In genomic region chr15:96460730-96461540, GRCm38 (mm10) we compare ENCODE assay signal across 8 mouse cellular contexts. TPM values are rescaled to one million over a fixed set of nuclear protein-coding genes. Genes with fewer than 3 reads are reported as not detected.
A peak's percentile ranks its signal among the peaks of the same experiment; 100 is the strongest.
DNase-seq lines count a peak whose midpoint lies in the region; ATAC-seq and TF ChIP-seq lines count a peak whose summit lies in the region.

Gene Scaf11, minus strand, starts transcription at chr15:96460843.

- peak within 1 kb of the TSS; percentile 98 for H3K9ac ChIP-seq in heart, embryonic 11.5 days (ENCODE audit: low read depth, low read length)
- peak within 1 kb of the TSS; percentile 100 for H3K9ac ChIP-seq in kidney, embryonic 16.5 days (replicated peaks; ENCODE audit: low read length)
- H3K9ac ChIP-seq in liver, adult 2 months (ENCODE audit: low read depth, low read length) = peak within 1 kb of the TSS; percentile 100

- DNase-seq in B cell, adult 2 months = peak; percentile 98 to 99
- DNase-seq in brain, adult 2 months (ENCODE audit: low read depth, low spot score) = peak; percentile 98
- DNase-seq in liver, adult 2 months (ENCODE audit: extremely low read depth, low read depth, low spot score) = peak; percentile 89
- DNase-seq in splenic B cell, adult 2 months (ENCODE audit: low read depth, low spot score) = peak; percentile 98

- ATAC-seq in erythroblast, adult 5-6 weeks (replicated peaks; ENCODE audit: low FRiP score, poor library complexity, severe bottlenecking) = peak; percentile 88
- peak; percentile 94 for ATAC-seq in heart, embryonic 11.5 days (replicated peaks; ENCODE audit: insufficient number of reproducible peaks, low FRiP score, low TSS enrichment)
- peak; percentile 96 for ATAC-seq in kidney, embryonic 16.5 days (ENCODE audit: low FRiP score, low TSS enrichment)

- no peaks in the 10 kb centered on the region for H3K27me3 ChIP-seq in heart, embryonic 11.5 days (ENCODE audit: control insufficient read depth, insufficient read depth, low read length)
- no peaks in the 10 kb centered on the region for H3K27me3 ChIP-seq in kidney, embryonic 16.5 days (ENCODE audit: insufficient read depth, low read length)
- H3K27me3 ChIP-seq in liver, adult 2 months (ENCODE audit: control insufficient read depth, insufficient read depth, low read length) = no peaks in the 10 kb centered on the region
- no peaks in the 10 kb centered on the region for H3K27me3 ChIP-seq in myocyte (ENCODE audit: control insufficient read depth, insufficient read depth, insufficient read length)
- no peaks in the 10 kb centered on the region for H3K27me3 ChIP-seq in splenic B cell, adult 2 months (ENCODE audit: control insufficient read depth, insufficient read depth, low read length, poor library complexity, severe bottlenecking)

- peaks cover 8% of the 10 kb centered on the region; the same call in 1 of the 2 replicates for H3K79me2 ChIP-seq in liver, adult 2 months (ENCODE audit: control insufficient read depth, insufficient read depth, low read length)
- H3K79me2 ChIP-seq in myocyte (ENCODE audit: control insufficient read depth, insufficient read depth) = peaks cover 41% of the 10 kb centered on the region

- H3K27ac ChIP-seq in heart, embryonic 11.5 days (ENCODE audit: low read depth, low read length) = peak within 1 kb of the TSS; percentile 99
- peak within 1 kb of the TSS; percentile 100 for H3K27ac ChIP-seq in kidney, embryonic 16.5 days (ENCODE audit: low read length)
- peak within 1 kb of the TSS; percentile 99 for H3K27ac ChIP-seq in liver, adult 2 months (replicated peaks; ENCODE audit: insufficient read depth, low read depth, low read length)

- H3K36me3 ChIP-seq in heart, embryonic 11.5 days (ENCODE audit: control insufficient read depth, insufficient read depth, low read length) = no peaks in the 10 kb centered on the region; the same call in 1 of the 2 replicates
- no peaks in the 10 kb centered on the region for H3K36me3 ChIP-seq in kidney, embryonic 16.5 days (ENCODE audit: insufficient read depth, low read length)
- H3K36me3 ChIP-seq in liver, adult 2 months (ENCODE audit: control insufficient read depth, insufficient read depth, low read length) = no peaks in the 10 kb centered on the region
- no peaks in the 10 kb centered on the region for H3K36me3 ChIP-seq in myocyte (ENCODE audit: control insufficient read depth, insufficient read depth)
- peaks cover 3% of the 10 kb centered on the region for H3K36me3 ChIP-seq in splenic B cell, adult 2 months (ENCODE audit: control insufficient read depth, insufficient read depth, low read length, poor library complexity, severe bottlenecking)

- peak; percentile 73 for TF ChIP-seq CTCF in liver, adult 2 months (IDR thresholded peaks at IDR 0.05; ENCODE audit: low read depth, low read length)

- H3K4me2 ChIP-seq in heart, embryonic 11.5 days = peak within 1 kb of the TSS; percentile 78
- H3K4me2 ChIP-seq in kidney, embryonic 16.5 days (replicated peaks; ENCODE audit: low read depth, low read length) = peak within 1 kb of the TSS; percentile 93
- H3K4me2 ChIP-seq in myocyte (ENCODE audit: low read depth) = peak within 1 kb of the TSS; percentile 96

- WGBS in heart, embryonic 11.5 days (ENCODE audit: insufficient replicate concordance) = under 1% methylated on average over 69 of the region's 96 CpGs
- under 1% methylated on average over 73 of the region's 96 CpGs for WGBS in kidney, embryonic 16.5 days
- WGBS in liver, adult 2 months = under 1% methylated on average over 84 of the region's 96 CpGs

- peak within 1 kb of the TSS; percentile 93 for H3K4me3 ChIP-seq in heart, embryonic 11.5 days (ENCODE audit: low read depth, low read length)
- peak within 1 kb of the TSS; percentile 89 for H3K4me3 ChIP-seq in kidney, embryonic 16.5 days (ENCODE audit: low read length)
- H3K4me3 ChIP-seq in liver, adult 2 months (ENCODE audit: insufficient read depth, low read depth, low read length) = peak within 1 kb of the TSS; percentile 99
- peak within 1 kb of the TSS; percentile 61 for H3K4me3 ChIP-seq in myocyte

- no peaks in the 10 kb centered on the region for H3K9me3 ChIP-seq in heart, embryonic 11.5 days (replicated peaks; ENCODE audit: control insufficient read depth, low read length)
- no peaks in the 10 kb centered on the region for H3K9me3 ChIP-seq in kidney, embryonic 16.5 days (ENCODE audit: low read length)

- H3ac ChIP-seq in myocyte (ENCODE audit: control insufficient read depth, insufficient read length) = peak within 1 kb of the TSS; percentile 87

- H3K4me1 ChIP-seq in heart, embryonic 11.5 days (ENCODE audit: control insufficient read depth, insufficient read depth, low read length) = peaks cover 14% of the 10 kb centered on the region
- H3K4me1 ChIP-seq in kidney, embryonic 16.5 days (ENCODE audit: insufficient read depth, low read length) = peaks cover 33% of the 10 kb centered on the region
- peaks cover 16% of the 10 kb centered on the region for H3K4me1 ChIP-seq in liver, adult 2 months (ENCODE audit: control insufficient read depth, insufficient read depth, low read length)

- TF ChIP-seq POLR2A in liver, adult 2 months (IDR thresholded peaks at IDR 0.05; ENCODE audit: extremely low read depth, insufficient read depth, low read length) = peak; percentile 62; the same call in 1 of the 2 replicates
- TF ChIP-seq POLR2A in myocyte (IDR thresholded peaks at IDR 0.05; ENCODE audit: insufficient read length, low read depth) = peak; percentile 90

TF ChIP-seq in myocyte, 11 proteins besides CTCF, POLR2A, EP300 and RAD21:
- TF ChIP-seq MYOD1 (IDR thresholded peaks at IDR 0.05; ENCODE audit: control insufficient read depth in 1 of 3, insufficient read length in 2 of 3, low read depth in 2 of 3) = no peak
- peak; percentile 73 for TF ChIP-seq POLR2AphosphoS2 (IDR thresholded peaks at IDR 0.05; ENCODE audit: insufficient read length, low read depth)
- TF ChIP-seq REST (IDR thresholded peaks at IDR 0.05; ENCODE audit: insufficient read depth, insufficient read length) = no peak
- no peak for TF ChIP-seq TCF12 (IDR thresholded peaks at IDR 0.05; ENCODE audit: insufficient read depth, poor library complexity, severe bottlenecking)
- no peak for TF ChIP-seq TCF3 (IDR thresholded peaks at IDR 0.05; ENCODE audit: insufficient read length, low read depth)
- no peak for TF ChIP-seq SRF (IDR thresholded peaks at IDR 0.05; ENCODE audit: control insufficient read depth, insufficient read length, low read depth)
- no peak for TF ChIP-seq CEBPB (IDR thresholded peaks at IDR 0.05; ENCODE audit: insufficient read depth, poor library complexity, severe bottlenecking)
- no peak for TF ChIP-seq USF1 (IDR thresholded peaks at IDR 0.05; ENCODE audit: low read depth)
- peak in 1 of 3 experiments; percentile 1 for TF ChIP-seq MYOG (IDR thresholded peaks at IDR 0.05; ENCODE audit: control insufficient read depth in 1 of 3, insufficient read depth in 1 of 3, insufficient read length in 2 of 3, low read depth in 2 of 3)
- peak; percentile 60 for TF ChIP-seq E2F4 (IDR thresholded peaks at IDR 0.05; ENCODE audit: insufficient read depth)
- no peak for TF ChIP-seq MAX (IDR thresholded peaks at IDR 0.05; ENCODE audit: low read depth)

RNA-seq across cellular contexts. Expression of gene Scaf11, which starts in this region (rescaled TPM):
- total RNA-seq in erythroblast, adult 5-6 weeks (2015; ENCODE audit: low replicate concordance) = 42.6 and 44.4 TPM in 2 replicates
- 59.1 and 82.2 TPM in 2 replicates for total RNA-seq in erythroblast, adult 5-6 weeks (2017; ENCODE audit: low replicate concordance)
- polyA plus RNA-seq in heart, embryonic 11.5 days (2014; fragmentation: Nextera tagmentation; extraction: Ambion mirVana) = 77.3 and 79.4 TPM in 2 replicates
- 84.6 and 96.5 TPM in 2 replicates for polyA plus RNA-seq in kidney, embryonic 16.5 days (2015; fragmentation: Nextera tagmentation; extraction: Ambion mirVana)
- 29.2 and 31.1 TPM in 2 replicates for total RNA-seq in liver, adult 2 months (2014; rRNA removed)
- 10.6 and 12.1 TPM in 2 replicates for polyA plus RNA-seq in liver, adult 2 months (2012; rRNA removed)
- polyA plus RNA-seq in myocyte (2012; fragmentation: generic; extraction: Trizol) = 21.6 TPM

Comparison
In these comparisons a context has a peak if more than half of its experiments do, and no peak if none do; other contexts are left out.
1. Peak in every context shown above with its lines: DNase-seq, ATAC-seq, H3K4me3 ChIP-seq and H3K27ac ChIP-seq.